Mouse (Mus musculus) liver, embryonic 12.5 days (tissue): Measurements from ENCODE around the gene Anxa6. TPM values are rescaled to one million over a fixed set of nuclear protein-coding genes. Genes with fewer than 3 reads are reported as not detected.
A peak's percentile ranks its signal among the peaks of the same experiment; 100 is the strongest.

Source experiments
- ATAC-seq: fragments of 200-750 bp; cut with Nextera tagmentation; 2 replicates; pipeline ENCODE4 v1.8.0; 2017; ENCODE audit warnings: moderate number of reproducible peaks, mild to moderate bottlenecking, moderate library complexity
- H3K27ac ChIP-seq: fragments of 300-500 bp; sonication (generic); 2 replicates; pipeline ENCODE4 v1.5.1; 2016; ENCODE audit warnings: mild to moderate bottlenecking
- H3K27me3 ChIP-seq: fragments of 300-500 bp; sonication (generic); replicated peaks from 2 replicates; pipeline ENCODE4 v1.6.1; 2016; ENCODE audit warnings: mild to moderate bottlenecking, moderate library complexity
- H3K36me3 ChIP-seq: fragments of 300-500 bp; sonication (generic); 2 replicates; pipeline ENCODE4 v1.6.1; 2016; ENCODE audit warnings: mild to moderate bottlenecking, moderate library complexity
- H3K4me1 ChIP-seq: fragments of 300-500 bp; sonication (generic); 2 replicates; pipeline ENCODE4 v1.6.1; 2016
- H3K4me2 ChIP-seq: fragments of 300-500 bp; sonication (generic); 2 replicates; pipeline ENCODE4 v1.6.1; 2016; ENCODE audit warnings: mild to moderate bottlenecking, moderate library complexity
- H3K4me3 ChIP-seq: fragments of 300-500 bp; sonication (generic); 2 replicates; pipeline ENCODE4 v1.5.1; 2016; ENCODE audit warnings: mild to moderate bottlenecking, moderate library complexity
- H3K9ac ChIP-seq: fragments of 300-500 bp; sonication (generic); 2 replicates; pipeline ENCODE4 v1.6.1; 2016; ENCODE audit warnings: mild to moderate bottlenecking, moderate library complexity
- H3K9me3 ChIP-seq: fragments of 300-500 bp; sonication (generic); replicated peaks from 2 replicates; pipeline ENCODE4 v1.6.1; 2016; ENCODE audit warnings: mild to moderate bottlenecking, moderate library complexity
- WGBS: fragments of 180-500 bp; shearing (Covaris S2); methylation state at CpG from one replicate; pipeline ENCODE4 v1.1.7; 2016; ENCODE audit not compliant: insufficient replicate concordance; 5-methylcytosine and 5-hydroxymethylcytosine counted together
- polyA plus RNA-seq: library from polyadenylated mRNA; unstranded; fragments of >200 nt; fragmentation: Nextera tagmentation; extraction: Ambion mirVana; gene quantifications from 2 replicates; pipeline ENCODE4 v1.2.1, GENCODE M21; 2016

Anxa6 gene
- polyA plus RNA-seq, 1 experiment from 2014 or later = 52.9 TPM

DNA sequence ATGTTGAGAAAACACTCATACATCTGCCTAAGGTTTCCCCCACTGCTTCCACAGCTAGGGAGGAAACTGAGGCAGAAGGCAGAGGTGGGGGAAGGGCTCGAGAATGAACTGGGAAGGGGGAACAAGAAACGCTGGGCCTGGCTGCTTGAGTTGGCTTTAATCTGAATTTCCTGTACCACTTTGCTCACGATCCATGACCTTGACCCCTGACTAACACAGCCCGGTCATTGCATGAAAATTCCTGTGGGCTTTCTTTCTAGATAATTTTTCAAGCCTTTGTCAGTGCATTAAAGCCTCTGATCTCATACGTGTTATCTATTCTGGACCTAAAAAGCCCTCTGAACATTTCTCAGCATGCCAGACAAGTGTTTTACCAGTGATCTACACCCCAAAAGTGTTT is 29.6 kb upstream of the Anxa6 start:
- H3K27me3 ChIP-seq = no peaks in the 10 kb centered on the region
- H3K9ac ChIP-seq = no peak overlapping the region
- no peaks in the 10 kb centered on the region for H3K9me3 ChIP-seq
- ATAC-seq = no peak
- no peak overlapping the region for H3K27ac ChIP-seq
- 0 out of 2 replicates have a peak, but pooled peaks cover 5% of the 10 kb centered on the region for H3K4me1 ChIP-seq
- no peak overlapping the region for H3K4me3 ChIP-seq
- no peaks in the 10 kb centered on the region for H3K36me3 ChIP-seq
- no peak overlapping the region for H3K4me2 ChIP-seq
- WGBS = 47% methylated on average over 5 of the region's 5 CpGs

DNA sequence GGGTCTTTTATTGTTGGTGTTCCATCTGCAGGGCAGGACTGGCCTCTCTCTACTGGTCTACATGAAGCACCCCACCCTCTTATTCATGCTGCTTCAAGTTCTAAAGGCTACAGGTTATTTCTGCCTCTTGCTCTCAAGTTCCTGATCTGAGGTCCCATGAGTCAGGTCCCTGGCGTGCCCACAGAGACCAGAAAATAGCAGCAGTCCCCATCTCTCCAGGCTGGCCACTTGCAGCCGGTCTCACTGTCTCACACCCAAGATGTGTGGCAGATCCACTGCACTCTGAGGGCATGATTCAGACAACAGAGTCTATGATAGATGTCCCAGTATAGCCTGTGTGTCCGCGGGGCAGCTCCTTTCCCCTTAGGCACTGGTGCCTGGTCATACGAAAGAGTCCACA is 27.6 kb upstream of the Anxa6 start:
- H3K4me1 ChIP-seq = 0 out of 2 replicates have a peak, but pooled peaks cover 5% of the 10 kb centered on the region
- H3K36me3 ChIP-seq = no peaks in the 10 kb centered on the region

DNA sequence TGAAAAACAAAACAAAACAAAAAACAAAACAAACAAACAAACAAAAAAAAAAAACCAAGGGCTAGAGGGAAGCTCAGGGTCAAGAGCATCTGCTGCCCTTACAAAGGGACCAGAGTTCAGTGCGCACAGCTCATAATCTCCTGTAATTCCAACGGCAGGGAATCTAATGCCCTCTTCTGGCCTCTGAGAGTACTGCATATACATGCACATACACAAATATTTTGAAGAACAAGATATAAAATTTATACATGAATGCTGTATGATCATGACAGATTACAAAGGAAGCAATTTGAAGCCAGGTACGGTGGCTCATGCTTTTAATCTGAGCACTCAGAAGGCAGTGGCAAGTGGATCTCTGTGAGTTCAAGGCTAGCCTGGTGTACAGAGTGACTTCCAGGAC is 24.3 kb upstream of the Anxa6 start:
- Histone ChIP-seq H3K9ac (no peak overlapping the region), H3K4me3 (no peak overlapping the region), H3K27me3 (no peaks in the 10 kb centered on the region), H3K36me3 (no peaks in the 10 kb centered on the region), H3K4me1 (no peaks in the 10 kb centered on the region), H3K4me2 (no peak overlapping the region), H3K27ac (no peak overlapping the region), H3K9me3 (no peaks in the 10 kb centered on the region)
- no peak for ATAC-seq
- WGBS = 57% methylated on average over 3 of the region's 3 CpGs

More for the DNA sequence above, 27.6 kb upstream of the Anxa6 start:
- no peak overlapping the region for H3K27ac ChIP-seq
- H3K27me3 ChIP-seq = no peaks in the 10 kb centered on the region
- 62% methylated on average over 5 of the region's 5 CpGs for WGBS
- no peak overlapping the region for H3K4me2 ChIP-seq
- no peak overlapping the region for H3K9ac ChIP-seq
- no peaks in the 10 kb centered on the region for H3K9me3 ChIP-seq
- ATAC-seq = no peak
- H3K4me3 ChIP-seq = no peak overlapping the region

GRCm38 (mm10) chr11:55050837-55051510 is 17.7 kb upstream of the Anxa6 start:
- H3K9me3 ChIP-seq = no peaks in the 10 kb centered on the region
- H3K27me3 ChIP-seq = no peaks in the 10 kb centered on the region
- no peak for ATAC-seq
- H3K9ac ChIP-seq = no peak overlapping the region
- no peaks in the 10 kb centered on the region for H3K4me1 ChIP-seq
- WGBS = 61% methylated on average over 7 of the region's 7 CpGs
- H3K27ac ChIP-seq = no peak overlapping the region
- no peak overlapping the region for H3K4me2 ChIP-seq
- H3K36me3 ChIP-seq = no peaks in the 10 kb centered on the region
- H3K4me3 ChIP-seq = no peak overlapping the region

DNA sequence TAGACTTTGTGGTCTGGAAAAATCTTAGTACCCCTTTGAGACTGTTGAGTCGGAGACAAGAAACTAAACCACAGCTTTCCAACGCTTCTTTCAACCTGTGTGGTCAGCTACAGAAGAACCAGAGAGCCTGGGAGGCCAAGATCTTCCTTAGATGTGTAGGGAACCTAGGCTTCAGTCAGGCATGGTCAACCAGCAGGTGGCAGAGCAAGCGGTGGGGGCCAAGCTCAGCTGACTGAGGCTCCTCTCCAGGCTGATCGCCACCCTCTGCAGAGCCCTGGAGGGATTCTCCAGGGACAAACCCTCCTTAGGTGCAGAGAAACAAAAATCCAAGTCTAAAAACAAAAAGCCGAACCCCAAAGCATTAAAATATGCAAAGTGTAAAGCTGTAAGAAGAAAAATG is 13.4 kb upstream of the Anxa6 start:
- Histone ChIP-seq H3K9me3 (no peaks in the 10 kb centered on the region), H3K27ac (no peak overlapping the region), H3K4me3 (no peak overlapping the region), H3K27me3 (no peaks in the 10 kb centered on the region), H3K36me3 (no peaks in the 10 kb centered on the region), H3K9ac (no peak overlapping the region), H3K4me2 (no peak overlapping the region), H3K4me1 (no peaks in the 10 kb centered on the region)
- ATAC-seq = no peak
- 29% methylated on average over 5 of the region's 5 CpGs for WGBS

DNA sequence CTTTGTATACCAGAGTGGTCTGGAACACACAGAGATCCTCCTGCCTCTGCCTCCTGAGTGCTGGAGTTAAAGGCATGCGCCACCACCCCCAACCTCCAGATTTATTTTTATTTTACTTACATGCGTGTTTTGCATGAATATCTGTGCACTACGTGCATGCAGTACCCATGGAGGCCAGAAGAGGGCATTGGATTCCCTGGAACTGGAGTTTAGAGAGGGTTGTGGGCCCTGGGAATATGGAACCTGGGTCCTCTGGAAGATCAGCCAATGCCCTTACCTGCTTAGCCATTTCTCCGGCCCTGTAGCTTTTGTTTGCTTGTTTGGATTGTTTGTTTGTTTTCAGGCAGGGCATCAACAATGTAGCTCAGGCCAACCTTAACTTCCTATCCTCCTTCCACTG is 8.1 kb upstream of the Anxa6 start:
- ATAC-seq = no peak
- H3K4me2 ChIP-seq = no peak overlapping the region
- H3K9me3 ChIP-seq = no peaks in the 10 kb centered on the region
- H3K9ac ChIP-seq = no peak overlapping the region
- H3K4me3 ChIP-seq = no peak overlapping the region
- H3K36me3 ChIP-seq = no peaks in the 10 kb centered on the region
- no peak overlapping the region for H3K27ac ChIP-seq
- no peaks in the 10 kb centered on the region for H3K4me1 ChIP-seq
- 58% methylated on average over 4 of the region's 4 CpGs for WGBS
- H3K27me3 ChIP-seq = no peaks in the 10 kb centered on the region

DNA sequence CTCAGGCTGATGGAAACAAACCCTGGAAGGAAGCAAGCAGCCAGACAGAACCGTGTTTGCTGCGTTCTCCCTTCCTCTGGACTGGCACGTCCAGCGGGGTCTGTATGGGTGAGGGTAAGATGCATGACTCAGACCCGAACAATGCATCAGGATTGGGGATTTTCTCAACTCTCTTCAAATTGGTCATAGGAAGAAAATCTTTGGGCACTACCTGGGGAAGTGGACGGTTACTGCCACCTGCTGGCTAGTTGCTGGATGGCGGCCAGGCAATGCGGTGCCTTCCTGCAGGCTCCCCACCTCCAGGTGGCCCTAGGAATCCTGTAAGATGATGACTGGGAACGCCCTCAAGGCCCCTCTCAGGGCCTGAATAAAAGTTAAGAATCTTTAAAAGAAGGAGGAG is 6.3 kb upstream of the Anxa6 start:
- Histone ChIP-seq H3K4me2 (no peak overlapping the region), H3K9me3 (no peaks in the 10 kb centered on the region), H3K27ac (no peak overlapping the region), H3K36me3 (no peaks in the 10 kb centered on the region), H3K27me3 (peaks cover 9% of the 10 kb centered on the region; the same call in 1 of the 2 replicates), H3K4me1 (no peaks in the 10 kb centered on the region), H3K9ac (no peak overlapping the region), H3K4me3 (no peak overlapping the region)
- ATAC-seq = no peak
- 4% methylated on average over 9 of the region's 9 CpGs for WGBS

GRCm38 (mm10) chr11:55036601-55037000 is 3.4 kb upstream of the Anxa6 start:
- Histone ChIP-seq H3K9ac (no peak overlapping the region), H3K36me3 (no peaks in the 10 kb centered on the region), H3K9me3 (no peaks in the 10 kb centered on the region), H3K27me3 (peaks cover 22% of the 10 kb centered on the region), H3K4me3 (no peak overlapping the region), H3K4me1 (peaks cover 24% of the 10 kb centered on the region), H3K27ac (no peak overlapping the region), H3K4me2 (no peak overlapping the region)
- 20% methylated on average over 3 of the region's 3 CpGs for WGBS
- no peak for ATAC-seq

GRCm38 (mm10) chr11:55032286-55032685 is 959 bp downstream of the Anxa6 start:
- Histone ChIP-seq H3K4me1 (peaks cover 39% of the 10 kb centered on the region), H3K27ac (peak overlapping the region; percentile 62; the same call in 1 of the 2 replicates), H3K4me3 (peak overlapping the region; percentile 61), H3K27me3 (peaks cover 22% of the 10 kb centered on the region), H3K4me2 (peak overlapping the region; percentile 86), H3K9ac (peak overlapping the region; percentile 54), H3K36me3 (no peaks in the 10 kb centered on the region), H3K9me3 (no peaks in the 10 kb centered on the region)
- 19% methylated on average over 5 of the region's 5 CpGs for WGBS
- no peak for ATAC-seq

DNA sequence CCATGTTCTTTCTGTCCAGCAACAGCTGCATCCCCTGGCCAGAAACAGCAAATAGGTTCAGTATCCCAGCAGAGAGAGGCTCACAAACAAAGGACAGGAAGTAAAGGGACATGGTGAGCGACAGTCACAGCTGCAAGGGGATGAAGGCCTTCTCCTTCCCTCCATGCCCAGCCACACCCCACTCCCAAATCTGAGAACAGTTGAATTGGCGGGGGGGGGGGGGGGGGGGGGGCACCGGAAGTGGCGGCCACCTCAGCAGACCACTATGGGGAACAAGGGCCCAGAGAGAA is 1.3 kb downstream of the Anxa6 start:
- 40% methylated on average over 1 of the region's 4 CpGs for WGBS
- Histone ChIP-seq H3K4me2 (peak overlapping the region; percentile 86), H3K27ac (peak overlapping the region; percentile 62; the same call in 1 of the 2 replicates), H3K36me3 (no peaks in the 10 kb centered on the region), H3K9ac (peak overlapping the region; percentile 54), H3K27me3 (peaks cover 22% of the 10 kb centered on the region), H3K4me1 (peaks cover 43% of the 10 kb centered on the region), H3K9me3 (no peaks in the 10 kb centered on the region), H3K4me3 (peak overlapping the region; percentile 61)
- ATAC-seq = no peak

DNA sequence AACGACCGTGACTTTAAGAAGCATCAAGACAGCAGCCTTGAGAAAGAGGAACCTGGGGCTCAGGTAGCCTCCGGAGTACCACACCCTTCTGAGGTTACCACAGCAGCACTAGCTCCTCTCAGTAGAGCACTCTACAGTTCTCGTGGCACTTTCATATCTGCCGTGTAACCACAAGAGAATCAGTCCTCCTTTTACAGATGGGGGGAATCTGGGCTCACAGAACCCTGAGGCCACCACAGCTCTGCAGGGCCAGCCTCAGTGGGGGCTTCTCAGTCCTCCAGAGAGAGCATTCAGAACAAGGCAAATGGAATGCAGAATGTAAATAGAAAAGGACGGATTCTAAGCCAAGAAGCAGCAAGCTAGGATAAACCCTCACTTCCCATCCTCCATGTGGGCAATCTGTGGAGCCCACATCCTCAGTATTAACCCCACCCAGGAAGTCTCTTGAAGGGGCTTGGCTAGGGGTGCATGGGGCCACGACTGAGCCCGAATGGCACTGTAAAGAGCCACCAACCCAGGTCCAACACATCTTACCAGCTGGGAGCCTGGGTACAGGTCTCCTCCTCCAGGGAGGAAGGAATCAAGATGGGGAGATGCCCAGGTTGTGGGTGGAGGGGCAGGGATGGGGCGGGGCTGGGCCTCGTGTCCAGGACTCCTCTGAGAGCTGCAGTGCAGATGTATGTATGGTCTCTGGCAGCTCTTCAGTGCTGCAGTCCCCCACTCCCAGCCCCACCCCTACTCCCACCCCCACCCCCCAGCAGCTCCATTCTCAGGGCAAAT is 1.8 kb downstream of the Anxa6 start:
- Histone ChIP-seq H3K27ac (peak overlapping the region; percentile 62; the same call in 1 of the 2 replicates), H3K9ac (no peak overlapping the region), H3K4me1 (peaks cover 46% of the 10 kb centered on the region), H3K27me3 (peaks cover 22% of the 10 kb centered on the region), H3K4me2 (peak overlapping the region; percentile 86), H3K9me3 (no peaks in the 10 kb centered on the region), H3K4me3 (peak overlapping the region; percentile 61), H3K36me3 (no peaks in the 10 kb centered on the region)
- ATAC-seq = no peak
- 23% methylated on average over 10 of the region's 10 CpGs for WGBS

DNA sequence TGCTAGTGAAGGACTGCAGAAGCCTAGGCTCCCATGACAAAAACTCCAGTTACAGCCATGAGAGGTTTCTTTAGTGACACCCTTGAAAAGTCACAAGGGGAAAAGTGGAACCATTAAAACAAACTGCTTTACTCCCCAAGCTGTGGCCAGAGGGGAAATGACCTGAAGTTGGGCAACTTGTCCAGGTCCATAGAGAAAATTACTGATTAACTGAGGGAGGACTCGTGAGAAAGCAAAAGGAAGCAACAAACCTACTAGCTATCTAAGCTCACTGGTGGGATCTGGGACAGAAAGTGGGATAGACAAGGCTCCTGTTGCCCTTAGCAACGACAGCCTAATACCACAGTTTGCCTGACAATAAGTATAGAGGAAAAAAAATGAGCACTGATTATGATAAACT is 4.7 kb downstream of the Anxa6 start:
- Histone ChIP-seq H3K9me3 (no peaks in the 10 kb centered on the region), H3K27ac (peak overlapping the region; percentile 57), H3K27me3 (peaks cover 9% of the 10 kb centered on the region), H3K4me1 (peaks cover 62% of the 10 kb centered on the region), H3K4me3 (no peak overlapping the region), H3K36me3 (0 out of 2 replicates have a peak, but pooled peaks cover 3% of the 10 kb centered on the region), H3K9ac (no peak overlapping the region), H3K4me2 (no peak overlapping the region)
- 33% methylated on average over 2 of the region's 2 CpGs for WGBS
- ATAC-seq = no peak
